Mouse (Mus musculus): Measurements from ENCODE around the gene Stub1. TPM values are rescaled to one million over a fixed set of nuclear protein-coding genes. Genes with fewer than 3 reads are reported as not detected.

Gene Stub1
- polyA plus RNA-seq, 1 experiment: 190 TPM

GRCm38 (mm10) chr17:25865288-25865687 is 32.1 kb upstream of the Stub1 start:
- TF ChIP-seq POLR2A (IDR thresholded peaks at IDR 0.05; ENCODE audit: control insufficient read depth, extremely low read depth, insufficient read depth, low read length, poor library complexity) (no peak), CTCF (IDR thresholded peaks at IDR 0.05; ENCODE audit: borderline replicate concordance, control insufficient read depth, extremely low read depth, insufficient read depth, low read length, poor library complexity) (no peak)
- no peak overlapping the region for H3K4me3 ChIP-seq (ENCODE audit: control insufficient read depth, insufficient read depth, low read length)
- 98% methylated on average over 11 of the region's 11 CpGs for WGBS

GRCm38 (mm10) chr17:25864311-25864710 is 31.1 kb upstream of the Stub1 start:
- Histone ChIP-seq H3K4me3 (ENCODE audit: control insufficient read depth, insufficient read depth, low read length) (no peak overlapping the region), H3K4me1 (replicated peaks; ENCODE audit: control insufficient read depth, insufficient read depth, low read length) (peaks cover 27% of the 10 kb centered on the region), H3K27ac (ENCODE audit: control insufficient read depth, insufficient read depth, low read length) (no peak overlapping the region), H3K27me3 (ENCODE audit: control insufficient read depth, insufficient read depth, low read length) (no peaks in the 10 kb centered on the region), H3K36me3 (ENCODE audit: control insufficient read depth, insufficient read depth, low read length) (no peaks in the 10 kb centered on the region)
- TF ChIP-seq CTCF (IDR thresholded peaks at IDR 0.05; ENCODE audit: borderline replicate concordance, control insufficient read depth, extremely low read depth, insufficient read depth, low read length, poor library complexity) (no peak), POLR2A (IDR thresholded peaks at IDR 0.05; ENCODE audit: control insufficient read depth, extremely low read depth, insufficient read depth, low read length, poor library complexity) (no peak)
- WGBS: 96% methylated on average over 14 of the region's 14 CpGs
- no peak for DNase-seq

More at GRCm38 (mm10) chr17:25865288-25865687, 32.1 kb upstream of the Stub1 start:
- no peaks in the 10 kb centered on the region for H3K27me3 ChIP-seq (ENCODE audit: control insufficient read depth, insufficient read depth, low read length)
- peaks cover 27% of the 10 kb centered on the region for H3K4me1 ChIP-seq (replicated peaks; ENCODE audit: control insufficient read depth, insufficient read depth, low read length)
- no peaks in the 10 kb centered on the region for H3K36me3 ChIP-seq (ENCODE audit: control insufficient read depth, insufficient read depth, low read length)
- no peak for DNase-seq
- no peak overlapping the region for H3K27ac ChIP-seq (ENCODE audit: control insufficient read depth, insufficient read depth, low read length)

DNA sequence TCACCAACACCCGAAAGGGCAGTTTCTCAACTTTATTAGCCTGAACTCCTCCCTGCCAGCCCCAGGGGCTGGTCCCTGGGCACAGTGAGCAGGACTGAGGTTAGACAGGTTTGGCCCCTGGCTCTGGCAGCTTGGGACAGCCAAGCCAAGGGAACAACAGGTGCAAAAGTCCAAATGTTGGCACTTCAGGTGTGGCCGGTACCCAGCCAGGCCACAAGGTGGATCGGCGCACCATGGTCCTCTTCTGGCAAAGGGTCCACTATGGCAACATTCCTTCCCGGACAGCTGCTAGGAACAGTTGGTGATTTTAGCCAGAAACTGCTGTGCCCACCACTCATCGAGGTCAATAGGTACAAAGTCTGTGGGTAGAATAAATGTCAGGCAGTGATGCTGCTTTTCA is 30.5 kb upstream of the Stub1 start:
- Histone ChIP-seq H3K27me3 (ENCODE audit: control insufficient read depth, insufficient read depth, low read length) (no peaks in the 10 kb centered on the region), H3K27ac (ENCODE audit: control insufficient read depth, insufficient read depth, low read length) (no peak overlapping the region), H3K4me1 (replicated peaks; ENCODE audit: control insufficient read depth, insufficient read depth, low read length) (peaks cover 25% of the 10 kb centered on the region), H3K36me3 (ENCODE audit: control insufficient read depth, insufficient read depth, low read length) (no peaks in the 10 kb centered on the region), H3K4me3 (ENCODE audit: control insufficient read depth, insufficient read depth, low read length) (no peak overlapping the region)
- WGBS: 97% methylated on average over 6 of the region's 6 CpGs
- no peak for DNase-seq
- TF ChIP-seq CTCF (IDR thresholded peaks at IDR 0.05; ENCODE audit: borderline replicate concordance, control insufficient read depth, extremely low read depth, insufficient read depth, low read length, poor library complexity) (no peak), POLR2A (IDR thresholded peaks at IDR 0.05; ENCODE audit: control insufficient read depth, extremely low read depth, insufficient read depth, low read length, poor library complexity) (no peak)

- WGBS: 18% methylated on average over 6 of the region's 6 CpGs
- H3K4me1 ChIP-seq (replicated peaks; ENCODE audit: control insufficient read depth, insufficient read depth, low read length): peaks cover 15% of the 10 kb centered on the region
Observed at GRCm38 (mm10) chr17:25861704-25862612, 28.8 kb upstream of the Stub1 start.

GRCm38 (mm10) chr17:25860832-25861703 is 27.9 kb upstream of the Stub1 start, which contains the start of gene Wdr90:
TSS of gene Wdr90 (minus strand) at chr17:25861501.
- Histone ChIP-seq H3K4me1 (replicated peaks; ENCODE audit: control insufficient read depth, insufficient read depth, low read length) (peaks cover 15% of the 10 kb centered on the region), H3K27me3 (ENCODE audit: control insufficient read depth, insufficient read depth, low read length) (no peaks in the 10 kb centered on the region), H3K27ac (ENCODE audit: control insufficient read depth, insufficient read depth, low read length) (peak within 1 kb of the TSS; percentile 45), H3K36me3 (ENCODE audit: control insufficient read depth, insufficient read depth, low read length) (no peaks in the 10 kb centered on the region), H3K4me3 (ENCODE audit: control insufficient read depth, insufficient read depth, low read length) (peak within 1 kb of the TSS; percentile 55)
- peak; percentile 90 for DNase-seq
- TF ChIP-seq POLR2A (IDR thresholded peaks at IDR 0.05; ENCODE audit: control insufficient read depth, extremely low read depth, insufficient read depth, low read length, poor library complexity): peak; percentile 78
- TF ChIP-seq CTCF (IDR thresholded peaks at IDR 0.05; ENCODE audit: borderline replicate concordance, control insufficient read depth, extremely low read depth, insufficient read depth, low read length, poor library complexity): peak; percentile 65; the same call in 1 of the 2 replicates
- 4% methylated on average over 65 of the region's 65 CpGs for WGBS

More at GRCm38 (mm10) chr17:25861704-25862612, 28.8 kb upstream of the Stub1 start:
- no peaks in the 10 kb centered on the region for H3K36me3 ChIP-seq (ENCODE audit: control insufficient read depth, insufficient read depth, low read length)
- DNase-seq: no peak
- no peaks in the 10 kb centered on the region for H3K27me3 ChIP-seq (ENCODE audit: control insufficient read depth, insufficient read depth, low read length)
- peak overlapping the region; percentile 55 for H3K4me3 ChIP-seq (ENCODE audit: control insufficient read depth, insufficient read depth, low read length)
- TF ChIP-seq POLR2A (IDR thresholded peaks at IDR 0.05; ENCODE audit: control insufficient read depth, extremely low read depth, insufficient read depth, low read length, poor library complexity) (no peak), CTCF (IDR thresholded peaks at IDR 0.05; ENCODE audit: borderline replicate concordance, control insufficient read depth, extremely low read depth, insufficient read depth, low read length, poor library complexity) (no peak)
- peak overlapping the region; percentile 45 for H3K27ac ChIP-seq (ENCODE audit: control insufficient read depth, insufficient read depth, low read length)

GRCm38 (mm10) chr17:25860229-25860628 is 27.0 kb upstream of the Stub1 start:
- H3K36me3 ChIP-seq (ENCODE audit: control insufficient read depth, insufficient read depth, low read length): no peaks in the 10 kb centered on the region
- peaks cover 15% of the 10 kb centered on the region for H3K4me1 ChIP-seq (replicated peaks; ENCODE audit: control insufficient read depth, insufficient read depth, low read length)
- no peak for DNase-seq
- no peak overlapping the region for H3K27ac ChIP-seq (ENCODE audit: control insufficient read depth, insufficient read depth, low read length)
- H3K4me3 ChIP-seq (ENCODE audit: control insufficient read depth, insufficient read depth, low read length): no peak overlapping the region
- TF ChIP-seq POLR2A (IDR thresholded peaks at IDR 0.05; ENCODE audit: control insufficient read depth, extremely low read depth, insufficient read depth, low read length, poor library complexity) (no peak), CTCF (IDR thresholded peaks at IDR 0.05; ENCODE audit: borderline replicate concordance, control insufficient read depth, extremely low read depth, insufficient read depth, low read length, poor library complexity) (no peak)
- H3K27me3 ChIP-seq (ENCODE audit: control insufficient read depth, insufficient read depth, low read length): no peaks in the 10 kb centered on the region
- WGBS: 97% methylated on average over 6 of the region's 6 CpGs

Data from thymus, adult 2 months (tissue).